Mouse (Mus musculus): ENCODE results near the gene Glud1. TPM values are rescaled to one million over a fixed set of nuclear protein-coding genes. Genes with fewer than 3 reads are reported as not detected.

Gene Glud1
- polyA plus RNA-seq, 1 experiment from 2014 or later: 63.2 TPM

DNA sequence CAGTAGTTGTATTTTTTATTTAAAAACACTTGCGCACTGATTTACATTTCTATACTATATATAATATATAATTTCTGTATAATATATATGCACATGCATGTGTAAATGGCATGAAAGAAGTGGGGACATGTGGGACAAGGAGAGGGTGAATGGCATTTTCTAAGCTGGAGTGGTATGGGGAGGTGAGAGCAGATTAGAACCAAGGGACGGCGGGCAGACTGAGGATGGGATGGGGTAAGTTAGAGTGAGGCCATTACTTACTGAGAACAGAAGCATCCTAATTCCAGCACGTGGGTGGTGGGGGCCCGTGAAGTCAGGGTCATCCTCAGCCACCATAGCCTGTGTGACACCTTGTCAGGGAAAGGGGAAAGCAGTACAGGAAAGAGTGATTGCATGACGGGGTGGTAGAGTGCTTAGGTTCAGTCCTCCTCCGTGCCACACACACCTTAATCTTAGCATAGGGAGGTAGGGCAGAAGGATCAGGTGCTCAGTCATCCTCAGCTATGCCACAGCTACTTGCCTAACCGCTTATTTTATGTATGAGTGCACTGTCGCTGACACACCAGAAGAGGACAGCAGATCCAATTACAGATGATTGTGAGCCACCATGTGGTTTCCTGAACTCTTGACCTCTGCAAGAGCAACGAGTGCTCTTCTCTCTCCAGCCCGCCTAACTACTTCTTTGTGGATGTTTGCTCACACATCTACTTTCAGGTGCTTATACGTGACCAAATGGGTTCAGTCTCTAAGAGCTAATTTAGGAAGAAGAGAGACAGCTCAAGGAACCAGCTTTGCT, 35.4 kb downstream of the Glud1 start:
- Histone ChIP-seq H3K4me3 (ENCODE audit: low read depth, low read length) (no peak overlapping the region), H3K4me2 (replicated peaks; ENCODE audit: low read depth, low read length) (no peak overlapping the region), H3K9me3 (ENCODE audit: low read length) (no peaks in the 10 kb centered on the region), H3K4me1 (ENCODE audit: insufficient read depth, low read depth, low read length) (no peaks in the 10 kb centered on the region), H3K36me3 (ENCODE audit: insufficient read depth, low read length) (no peaks in the 10 kb centered on the region), H3K9ac (replicated peaks; ENCODE audit: low read depth) (no peak overlapping the region), H3K27me3 (replicated peaks; ENCODE audit: insufficient read depth, low read length) (no peaks in the 10 kb centered on the region), H3K27ac (ENCODE audit: low read length) (no peak overlapping the region)
- TF ChIP-seq CTCF (IDR thresholded peaks at IDR 0.05): peak; percentile 68
- no peak for TF ChIP-seq EP300 (IDR thresholded peaks at IDR 0.05)
- 45% methylated on average over 12 of the region's 12 CpGs for WGBS
- peak; percentile 81 for DNase-seq (ENCODE audit: low spot score)
- peak; percentile 65 for ATAC-seq

DNA sequence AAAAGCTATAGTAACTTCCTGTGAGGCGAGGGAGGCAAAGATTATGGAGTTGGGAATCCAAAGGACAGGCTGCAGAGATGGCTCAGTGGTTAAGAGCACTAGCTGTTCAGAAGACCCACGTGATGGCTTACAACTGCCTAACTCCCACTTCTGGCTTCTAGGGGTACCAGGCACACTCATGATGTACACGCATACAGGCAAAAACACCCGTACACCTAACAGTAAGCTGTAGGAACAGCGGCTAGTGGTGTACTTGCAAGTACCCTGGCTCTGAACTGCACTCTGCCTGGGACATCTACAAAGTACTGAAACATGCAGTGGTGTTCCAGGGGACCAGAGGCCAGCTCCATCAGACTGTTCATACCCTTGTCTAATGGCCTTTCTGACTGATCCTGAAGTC, 36.6 kb downstream of the Glud1 start:
- Histone ChIP-seq H3K36me3 (ENCODE audit: insufficient read depth, low read length) (no peaks in the 10 kb centered on the region), H3K27me3 (replicated peaks; ENCODE audit: insufficient read depth, low read length) (no peaks in the 10 kb centered on the region), H3K27ac (ENCODE audit: low read length) (no peak overlapping the region), H3K4me2 (replicated peaks; ENCODE audit: low read depth, low read length) (no peak overlapping the region), H3K9ac (replicated peaks; ENCODE audit: low read depth) (no peak overlapping the region), H3K4me3 (ENCODE audit: low read depth, low read length) (no peak overlapping the region), H3K4me1 (ENCODE audit: insufficient read depth, low read depth, low read length) (no peaks in the 10 kb centered on the region), H3K9me3 (ENCODE audit: low read length) (no peaks in the 10 kb centered on the region)
- WGBS: 94% methylated on average over 5 of the region's 5 CpGs
- TF ChIP-seq CTCF (IDR thresholded peaks at IDR 0.05) (no peak), EP300 (IDR thresholded peaks at IDR 0.05) (no peak)
- no peak for DNase-seq (ENCODE audit: low spot score)
- no peak for ATAC-seq

- no peak overlapping the region for H3K4me2 ChIP-seq (replicated peaks; ENCODE audit: low read depth, low read length)
- no peak for TF ChIP-seq EP300 (IDR thresholded peaks at IDR 0.05)
- no peak for TF ChIP-seq CTCF (IDR thresholded peaks at IDR 0.05)
- no peaks in the 10 kb centered on the region for H3K9me3 ChIP-seq (ENCODE audit: low read length)
- H3K27ac ChIP-seq (ENCODE audit: low read length): no peak overlapping the region
- WGBS: 61% methylated on average over 7 of the region's 7 CpGs
- no peak for ATAC-seq
- no peaks in the 10 kb centered on the region for H3K27me3 ChIP-seq (replicated peaks; ENCODE audit: insufficient read depth, low read length)
- no peak for DNase-seq (ENCODE audit: low spot score)
- no peaks in the 10 kb centered on the region for H3K4me1 ChIP-seq (ENCODE audit: insufficient read depth, low read depth, low read length)
- H3K4me3 ChIP-seq (ENCODE audit: low read depth, low read length): no peak overlapping the region
- H3K9ac ChIP-seq (replicated peaks; ENCODE audit: low read depth): no peak overlapping the region
- H3K36me3 ChIP-seq (ENCODE audit: insufficient read depth, low read length): no peaks in the 10 kb centered on the region
Observed at GRCm38 (mm10) chr14:34348301-34348700, 37.8 kb downstream of the Glud1 start.

- DNase-seq (ENCODE audit: low spot score) (peak; percentile 79), ATAC-seq (peak; percentile 91)
- peak; percentile 61 for TF ChIP-seq EP300 (IDR thresholded peaks at IDR 0.05)
- no peak for TF ChIP-seq CTCF (IDR thresholded peaks at IDR 0.05)
- Histone ChIP-seq H3K9ac (replicated peaks; ENCODE audit: low read depth) (no peak overlapping the region), H3K4me1 (ENCODE audit: insufficient read depth, low read depth, low read length) (no peaks in the 10 kb centered on the region), H3K27ac (ENCODE audit: low read length) (no peak overlapping the region), H3K4me3 (ENCODE audit: low read depth, low read length) (no peak overlapping the region), H3K9me3 (ENCODE audit: low read length) (no peaks in the 10 kb centered on the region), H3K4me2 (replicated peaks; ENCODE audit: low read depth, low read length) (no peak overlapping the region), H3K36me3 (ENCODE audit: insufficient read depth, low read length) (no peaks in the 10 kb centered on the region), H3K27me3 (replicated peaks; ENCODE audit: insufficient read depth, low read length) (no peaks in the 10 kb centered on the region)
- 57% methylated on average over 8 of the region's 8 CpGs for WGBS
Observed at GRCm38 (mm10) chr14:34349007-34349406, 38.5 kb downstream of the Glud1 start.

DNA sequence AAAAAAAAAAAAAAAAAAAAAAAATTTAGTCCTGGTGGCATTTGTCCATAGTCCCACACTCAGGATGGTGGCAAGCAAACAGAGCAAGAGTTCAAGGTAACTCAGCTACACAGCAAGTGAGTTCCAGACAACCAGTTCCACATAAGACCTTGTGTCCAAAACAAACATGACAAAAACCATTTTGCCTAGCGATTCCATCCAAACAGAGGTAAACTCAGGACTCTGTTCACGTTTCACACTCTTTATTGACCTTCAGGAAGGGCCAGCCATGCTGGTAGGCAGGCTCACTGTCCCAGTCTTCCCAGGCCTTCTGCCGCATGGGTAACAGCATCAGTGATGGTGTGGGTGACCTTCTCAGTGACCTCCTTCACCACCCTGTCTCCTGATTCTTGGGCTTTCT, 41.1 kb downstream of the Glud1 start:
- Histone ChIP-seq H3K9ac (replicated peaks; ENCODE audit: low read depth) (no peak overlapping the region), H3K27me3 (replicated peaks; ENCODE audit: insufficient read depth, low read length) (no peaks in the 10 kb centered on the region), H3K9me3 (ENCODE audit: low read length) (no peaks in the 10 kb centered on the region), H3K4me3 (ENCODE audit: low read depth, low read length) (no peak overlapping the region), H3K4me1 (ENCODE audit: insufficient read depth, low read depth, low read length) (no peaks in the 10 kb centered on the region), H3K4me2 (replicated peaks; ENCODE audit: low read depth, low read length) (no peak overlapping the region), H3K36me3 (ENCODE audit: insufficient read depth, low read length) (no peaks in the 10 kb centered on the region), H3K27ac (ENCODE audit: low read length) (no peak overlapping the region)
- no peak for TF ChIP-seq EP300 (IDR thresholded peaks at IDR 0.05)
- TF ChIP-seq CTCF (IDR thresholded peaks at IDR 0.05): no peak
- ATAC-seq: no peak
- no peak for DNase-seq (ENCODE audit: low spot score)
- WGBS: 60% methylated on average over 3 of the region's 3 CpGs

GRCm38 (mm10) chr14:34352523-34352922, 42.0 kb downstream of the Glud1 start:
- H3K27me3 ChIP-seq (replicated peaks; ENCODE audit: insufficient read depth, low read length): no peaks in the 10 kb centered on the region
- WGBS: 52% methylated on average over 6 of the region's 6 CpGs
- DNase-seq (ENCODE audit: low spot score): no peak

More at GRCm38 (mm10) chr14:34352523-34352922, 42.0 kb downstream of the Glud1 start:
- Histone ChIP-seq H3K9me3 (ENCODE audit: low read length) (no peaks in the 10 kb centered on the region), H3K27ac (ENCODE audit: low read length) (no peak overlapping the region), H3K36me3 (ENCODE audit: insufficient read depth, low read length) (no peaks in the 10 kb centered on the region), H3K4me3 (ENCODE audit: low read depth, low read length) (no peak overlapping the region), H3K9ac (replicated peaks; ENCODE audit: low read depth) (no peak overlapping the region), H3K4me2 (replicated peaks; ENCODE audit: low read depth, low read length) (no peak overlapping the region), H3K4me1 (ENCODE audit: insufficient read depth, low read depth, low read length) (no peaks in the 10 kb centered on the region)
- no peak for TF ChIP-seq CTCF (IDR thresholded peaks at IDR 0.05)
- TF ChIP-seq EP300 (IDR thresholded peaks at IDR 0.05): no peak
- ATAC-seq: no peak
